Mouse (Mus musculus) lung, embryonic 14.5 days (tissue): ENCODE measurements around the gene Fgf10. TPM values are rescaled to one million over a fixed set of nuclear protein-coding genes. Genes with fewer than 3 reads are reported as not detected.

Source experiments
- ATAC-seq: fragments of 200-750 bp; cut with Nextera tagmentation; 2 replicates; pipeline ENCODE4 v1.8.0; 2017; ENCODE audit warnings: mild to moderate bottlenecking, moderate TSS enrichment, moderate library complexity; ENCODE audit not compliant: insufficient read depth
- DNase-seq: peaks from one replicate; pipeline ENCODE4 v3.0.0-alpha.2; 2015
- H3K27ac ChIP-seq: fragments of 300-500 bp; sonication (generic); 2 replicates; pipeline ENCODE4 v1.5.1; 2014; ENCODE audit warnings: low read depth, mild to moderate bottlenecking, moderate library complexity
- H3K27me3 ChIP-seq: fragments of 300-500 bp; sonication (generic); 2 replicates; pipeline ENCODE4 v1.6.1; 2014; ENCODE audit warnings: low read length, control low read depth; ENCODE audit not compliant: insufficient read depth
- H3K36me3 ChIP-seq: fragments of 300-500 bp; sonication (generic); 2 replicates; pipeline ENCODE4 v1.6.1; 2014; ENCODE audit warnings: control low read depth; ENCODE audit not compliant: insufficient read depth
- H3K4me1 ChIP-seq: fragments of 300-500 bp; sonication (generic); 2 replicates; pipeline ENCODE4 v1.6.1; 2014; ENCODE audit warnings: antibody characterized with exemption, control low read depth; ENCODE audit not compliant: insufficient read depth
- H3K4me2 ChIP-seq: fragments of 300-500 bp; sonication (generic); 2 replicates; pipeline ENCODE4 v1.6.1; 2014; ENCODE audit warnings: mild to moderate bottlenecking
- H3K4me3 ChIP-seq: fragments of 300-500 bp; sonication (generic); 2 replicates; pipeline ENCODE4 v1.5.1; 2014; ENCODE audit warnings: low read depth, low read length
- H3K9ac ChIP-seq: fragments of 300-500 bp; sonication (generic); 2 replicates; pipeline ENCODE4 v1.6.1; 2014
- H3K9me3 ChIP-seq: fragments of 300-500 bp; sonication (generic); 2 replicates; pipeline ENCODE4 v1.6.1; 2016; ENCODE audit warnings: low read depth, low read length, control low read depth
- CTCF ChIP-seq: IDR thresholded peaks from 2 replicates; pipeline ENCODE4 v1.5.1; 2016; ENCODE audit warnings: antibody characterized with exemption, low read depth
- WGBS: fragments of 180-500 bp; shearing (Covaris S2); extraction: QIAGEN DNeasy Blood & Tissue Kit; methylation state at CpG from one replicate; pipeline ENCODE4 v1.1.7; 2014; 5-methylcytosine and 5-hydroxymethylcytosine counted together
- polyA plus RNA-seq: library from polyadenylated mRNA; unstranded; fragments of >200 nt; fragmentation: Nextera tagmentation; extraction: Ambion mirVana; gene quantifications from 2 replicates; pipeline ENCODE4 v1.2.1, GENCODE M21; 2014

The Fgf10 gene
- polyA plus RNA-seq, 1 experiment from 2014 or later: 16.8 TPM

- no peak overlapping the region for H3K27ac ChIP-seq
- H3K9me3 ChIP-seq: no peaks in the 10 kb centered on the region
- no peak overlapping the region for H3K9ac ChIP-seq
- DNase-seq (no peak), ATAC-seq (no peak)
- H3K27me3 ChIP-seq: no peaks in the 10 kb centered on the region
- H3K4me1 ChIP-seq: no peaks in the 10 kb centered on the region
- H3K36me3 ChIP-seq: no peaks in the 10 kb centered on the region
- no peak overlapping the region for H3K4me3 ChIP-seq
- no peak for TF ChIP-seq CTCF
- H3K4me2 ChIP-seq: no peak overlapping the region
These were observed 34.1 kb downstream of the Fgf10 start for GRCm38 (mm10) chr13:118703727-118704126.

DNA sequence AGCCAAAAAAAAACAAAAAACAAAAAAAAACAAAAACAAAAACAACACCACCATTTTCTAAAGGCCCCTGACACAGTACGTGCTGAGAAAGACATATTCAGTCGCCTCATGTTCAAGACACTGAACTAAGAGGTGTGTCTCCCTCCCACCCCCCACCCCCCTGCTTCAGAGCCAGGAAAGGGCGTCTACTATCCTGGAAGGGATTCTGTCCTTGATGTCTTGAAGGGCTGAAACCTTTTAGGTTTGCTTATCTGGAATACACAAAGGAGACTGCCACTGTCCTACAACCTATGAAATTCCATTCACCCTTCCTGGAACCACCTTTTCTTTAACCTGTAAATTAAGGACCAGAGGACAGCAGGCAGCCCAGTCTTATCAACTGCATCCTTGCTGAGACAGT, 36.1 kb downstream of the Fgf10 start:
- H3K27me3 ChIP-seq: no peaks in the 10 kb centered on the region
- 70% methylated on average over 3 of the region's 3 CpGs for WGBS
- no peaks in the 10 kb centered on the region for H3K36me3 ChIP-seq
- no peak overlapping the region for H3K4me2 ChIP-seq
- TF ChIP-seq CTCF: no peak
- DNase-seq (no peak), ATAC-seq (no peak)
- H3K9ac ChIP-seq: no peak overlapping the region
- no peak overlapping the region for H3K27ac ChIP-seq
- H3K4me3 ChIP-seq: no peak overlapping the region
- H3K4me1 ChIP-seq: no peaks in the 10 kb centered on the region
- H3K9me3 ChIP-seq: no peaks in the 10 kb centered on the region; the same call in 1 of the 2 replicates

DNA sequence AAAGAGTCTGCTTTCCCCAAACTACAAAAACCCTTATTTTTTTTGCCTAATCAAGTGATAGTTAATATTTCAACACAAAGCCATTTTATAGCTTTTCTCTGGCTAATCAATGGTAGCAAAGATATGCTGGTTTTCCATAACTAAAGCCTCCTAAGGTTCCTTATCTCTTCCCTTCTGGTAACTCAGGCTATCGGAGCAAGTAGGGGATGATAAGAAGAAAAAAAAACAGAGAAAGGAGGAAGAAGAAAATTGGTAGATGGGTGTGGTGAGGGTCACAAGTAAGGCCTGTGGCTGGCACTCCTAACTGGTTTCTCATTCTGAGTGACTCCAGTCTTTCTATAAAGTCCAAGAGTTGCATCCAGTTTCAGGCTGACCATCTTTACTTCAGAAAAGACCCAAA, 40.3 kb downstream of the Fgf10 start:
- Histone ChIP-seq H3K36me3 (no peaks in the 10 kb centered on the region), H3K4me3 (no peak overlapping the region), H3K27ac (no peak overlapping the region), H3K9ac (no peak overlapping the region), H3K27me3 (0 out of 2 replicates have a peak, but pooled peaks cover 6% of the 10 kb centered on the region), H3K4me1 (no peaks in the 10 kb centered on the region), H3K9me3 (no peaks in the 10 kb centered on the region; the same call in 1 of the 2 replicates), H3K4me2 (no peak overlapping the region)
- DNase-seq: no peak
- TF ChIP-seq CTCF: no peak
- 62% methylated on average over 1 of the region's 1 CpGs for WGBS
- ATAC-seq: no peak

DNA sequence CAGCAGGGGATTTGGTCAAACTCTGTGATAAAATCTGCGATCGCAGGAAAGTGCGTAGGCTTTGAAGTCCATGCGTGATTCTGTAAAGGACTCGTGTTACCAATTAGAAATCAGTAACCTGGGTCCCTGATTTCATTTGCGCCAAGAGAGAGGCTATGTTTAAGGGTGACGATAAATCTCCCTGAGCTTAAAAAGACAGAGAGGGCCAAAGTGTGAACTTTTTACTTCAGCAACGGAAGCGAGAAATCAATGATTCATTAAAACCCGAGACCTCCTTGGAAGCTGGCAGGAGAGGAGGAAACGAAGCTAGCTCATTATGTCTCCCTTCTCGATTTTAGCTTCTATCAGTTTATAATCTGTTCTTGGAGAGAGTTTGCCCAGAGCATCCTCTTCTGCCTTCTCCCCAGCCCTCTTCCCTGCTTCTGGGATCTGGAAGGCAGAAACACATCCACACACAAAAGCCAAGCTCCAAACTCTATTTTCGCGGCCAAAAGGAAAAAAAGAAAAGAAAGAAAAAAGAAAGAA, 44.1 kb downstream of the Fgf10 start:
- H3K36me3 ChIP-seq: no peaks in the 10 kb centered on the region
- peak overlapping the region; percentile 43 for H3K4me3 ChIP-seq
- H3K9ac ChIP-seq: peak overlapping the region; percentile 60
- no peaks in the 10 kb centered on the region for H3K4me1 ChIP-seq
- DNase-seq (peak; percentile 34), ATAC-seq (no peak)
- peak overlapping the region; percentile 74 for H3K4me2 ChIP-seq
- H3K27me3 ChIP-seq: 0 out of 2 replicates have a peak, but pooled peaks cover 6% of the 10 kb centered on the region
- 1% methylated on average over 14 of the region's 14 CpGs for WGBS
- peak overlapping the region; percentile 39; the same call in 1 of the 2 replicates for H3K27ac ChIP-seq
- no peak for TF ChIP-seq CTCF
- no peaks in the 10 kb centered on the region; the same call in 1 of the 2 replicates for H3K9me3 ChIP-seq

GRCm38 (mm10) chr13:118714284-118715065, 44.9 kb downstream of the Fgf10 start:
- Histone ChIP-seq H3K27me3 (0 out of 2 replicates have a peak, but pooled peaks cover 6% of the 10 kb centered on the region), H3K36me3 (no peaks in the 10 kb centered on the region), H3K27ac (peak overlapping the region; percentile 72), H3K4me1 (no peaks in the 10 kb centered on the region), H3K9ac (peak overlapping the region; percentile 60), H3K4me2 (peak overlapping the region; percentile 74), H3K4me3 (peak overlapping the region; percentile 43), H3K9me3 (no peaks in the 10 kb centered on the region; the same call in 1 of the 2 replicates)
- no peak for TF ChIP-seq CTCF
- under 1% methylated on average over 35 of the region's 36 CpGs for WGBS
- DNase-seq (peak; percentile 80), ATAC-seq (peak; percentile 72)

DNA sequence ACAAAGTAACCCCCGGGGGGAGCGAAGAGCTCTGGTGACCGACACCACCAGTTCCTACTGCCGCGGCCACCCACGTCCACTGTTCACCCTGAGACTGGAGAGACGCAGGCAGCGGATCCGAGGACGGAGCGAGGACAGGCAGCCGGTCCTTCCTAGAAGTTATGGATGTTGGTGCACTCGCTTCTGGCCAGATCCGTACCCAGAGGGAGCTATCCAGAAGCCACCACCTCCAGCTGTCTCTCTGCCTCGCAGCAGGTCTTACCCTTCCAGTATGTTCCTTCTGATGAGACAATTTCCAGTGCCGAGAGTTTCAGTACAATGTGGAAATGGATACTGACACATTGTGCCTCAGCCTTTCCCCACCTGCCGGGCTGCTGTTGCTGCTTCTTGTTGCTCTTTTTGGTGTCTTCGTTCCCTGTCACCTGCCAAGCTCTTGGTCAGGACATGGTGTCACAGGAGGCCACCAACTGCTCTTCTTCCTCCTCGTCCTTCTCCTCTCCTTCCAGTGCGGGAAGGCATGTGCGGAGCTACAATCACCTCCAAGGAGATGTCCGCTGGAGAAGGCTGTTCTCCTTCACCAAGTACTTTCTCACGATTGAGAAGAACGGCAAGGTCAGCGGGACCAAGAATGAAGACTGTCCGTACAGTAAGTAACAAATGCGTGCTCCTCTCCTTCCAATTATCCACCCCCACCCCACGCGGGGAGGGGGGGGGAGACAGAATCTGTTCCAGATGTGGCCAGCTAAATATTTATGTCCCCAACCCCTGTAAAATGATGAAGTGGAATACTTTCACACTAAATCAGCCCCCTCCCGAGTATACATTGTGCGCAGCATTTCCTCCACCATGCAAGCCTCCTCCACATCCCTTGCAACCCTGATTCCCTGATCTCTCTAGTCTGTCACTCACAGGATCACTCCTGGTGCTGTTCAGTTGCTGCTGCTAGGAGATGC, 45.8 kb downstream of the Fgf10 start:
- Histone ChIP-seq H3K36me3 (no peaks in the 10 kb centered on the region), H3K4me1 (no peaks in the 10 kb centered on the region), H3K9ac (peak overlapping the region; percentile 60), H3K27me3 (0 out of 2 replicates have a peak, but pooled peaks cover 6% of the 10 kb centered on the region), H3K4me3 (peak overlapping the region; percentile 43), H3K9me3 (no peaks in the 10 kb centered on the region; the same call in 1 of the 2 replicates), H3K4me2 (peak overlapping the region; percentile 74), H3K27ac (peak overlapping the region; percentile 72)
- TF ChIP-seq CTCF: no peak
- WGBS: under 1% methylated on average over 31 of the region's 31 CpGs
- ATAC-seq (peak; percentile 73), DNase-seq (peak; percentile 73)
